In genomic region chr4:154465123-154465522, GRCm38 (mm10) we compare ENCODE assay signal across 27 mouse cellular contexts.
DNase-seq lines count a peak whose midpoint lies in the region; ATAC-seq and TF ChIP-seq lines count a peak whose summit lies in the region.
"Had no signal": no experiment of that assay in that cellular context is flagged by ENCODE, and none has a peak within 500 bp of the region (broad histone marks: within the 10 kb centered on the region; RNA-seq: fewer than 3 reads in every experiment).

No protein-coding gene starts in this region.

- no peaks in the 10 kb centered on the region for H3K36me3 ChIP-seq in forebrain, embryonic 15.5 days
- no peaks in the 10 kb centered on the region for H3K36me3 ChIP-seq in forebrain, embryonic 11.5 days (ENCODE audit: control insufficient read depth, insufficient read depth, low read length)
- H3K36me3 ChIP-seq: embryonic facial prominence, embryonic 10.5 days; embryonic facial prominence, embryonic 13.5 days; hindbrain, embryonic 12.5 days; intestine, embryonic 15.5 days had no signal

- H3K4me1 ChIP-seq in forebrain, embryonic 15.5 days, result peaks cover 12% of the 10 kb centered on the region
- peaks cover 3% of the 10 kb centered on the region; the same call in 1 of the 2 replicates for H3K4me1 ChIP-seq in forebrain, embryonic 11.5 days (replicated peaks; ENCODE audit: control insufficient read depth, insufficient read depth, low read length)
- H3K4me1 ChIP-seq: embryonic facial prominence, embryonic 13.5 days; intestine, embryonic 15.5 days had no signal

- H3K9ac ChIP-seq in forebrain, embryonic 15.5 days (replicated peaks), result no peak overlapping the region
- no peak overlapping the region for H3K9ac ChIP-seq in forebrain, embryonic 11.5 days (ENCODE audit: low read length)
- H3K9ac ChIP-seq: embryonic facial prominence, embryonic 13.5 days; forebrain, embryonic 13.5 days; hindbrain, embryonic 12.5 days; intestine, embryonic 15.5 days had no signal

- no peaks in the 10 kb centered on the region for H3K9me3 ChIP-seq in forebrain, embryonic 15.5 days
- H3K9me3 ChIP-seq in forebrain, embryonic 11.5 days (ENCODE audit: control insufficient read depth, low read length), result no peaks in the 10 kb centered on the region
- H3K9me3 ChIP-seq: embryonic facial prominence, embryonic 10.5 days; embryonic facial prominence, embryonic 13.5 days; forebrain, embryonic 13.5 days; hindbrain, embryonic 12.5 days; intestine, embryonic 15.5 days had no signal

- intact Hi-C loops in heart, postnatal 25 days (cut with DNase I), result no loop called here

- H3K4me3 ChIP-seq in forebrain, embryonic 15.5 days, result no peak overlapping the region
- H3K4me3 ChIP-seq in forebrain, embryonic 11.5 days (ENCODE audit: low read depth, low read length), result no peak overlapping the region
- H3K4me3 ChIP-seq in layer of hippocampus, adult 2 months, result no peak overlapping the region
- H3K4me3 ChIP-seq: embryonic facial prominence, embryonic 10.5 days; embryonic facial prominence, embryonic 13.5 days; erythroblast, embryonic 14.5 days; forebrain, embryonic 13.5 days; gastrocnemius, adult 2 months; hindbrain, embryonic 12.5 days; intestine, embryonic 15.5 days had no signal

- no peak for DNase-seq in forebrain, embryonic 11.5 days (ENCODE audit: low spot score)
- DNase-seq in layer of hippocampus, adult 2 months (ENCODE audit: low spot score in 2 of 2), result no peak
- no peak for DNase-seq in layer of hippocampus, postnatal 25 days (ENCODE audit: extremely low spot score in 1 of 2, low spot score in 1 of 2)
- no peak for DNase-seq in heart, postnatal 25 days (ENCODE audit: low spot score)
- DNase-seq in gastrocnemius, adult 18-20 months (ENCODE audit: low spot score), result no peak
- DNase-seq: adrenal gland, postnatal 10 days; adrenal gland, postnatal 36 days; cerebellum, adult 11 months; cerebellum, adult 2 months; cerebellum, adult 9-11 months; cerebellum, postnatal 25 days; embryo, embryonic 11 days; gastrocnemius, adult 2 months; gastrocnemius, postnatal 14 days; heart, adult 11 months; heart, postnatal 36 days had no signal

- no peak for ATAC-seq in forebrain, embryonic 15.5 days (replicated peaks)
- no peak for ATAC-seq in forebrain, embryonic 11.5 days (replicated peaks; ENCODE audit: low FRiP score)
- peak; percentile 57 to 71 for ATAC-seq in hematopoietic stem cell, adult 5-6 weeks (replicated peaks in 1 of 2; ENCODE audit: insufficient read depth in 1 of 2, low FRiP score in 2 of 2, low TSS enrichment in 1 of 2, low read depth in 1 of 2, poor library complexity in 2 of 2, severe bottlenecking in 2 of 2)
- ATAC-seq: activated CD4-positive, CD25-positive, alpha-beta regulatory T cell, adult 4 months; forebrain, embryonic 13.5 days; hindbrain, embryonic 16.5 days; intestine, embryonic 15.5 days had no signal

- no peak overlapping the region for H3K4me2 ChIP-seq in forebrain, embryonic 15.5 days (replicated peaks)
- no peak overlapping the region for H3K4me2 ChIP-seq in forebrain, embryonic 11.5 days (ENCODE audit: low read depth, low read length, severe bottlenecking)
- H3K4me2 ChIP-seq: embryonic facial prominence, embryonic 13.5 days; forebrain, embryonic 13.5 days; heart, embryonic 11.5 days; hindbrain, embryonic 12.5 days; intestine, embryonic 15.5 days had no signal

- 32% methylated on average over 9 of the region's 9 CpGs for WGBS in forebrain, embryonic 15.5 days
- WGBS in forebrain, embryonic 11.5 days, result 56% methylated on average over 9 of the region's 9 CpGs

- H3K27ac ChIP-seq in forebrain, embryonic 15.5 days (replicated peaks), result 0 out of 2 replicates have a peak overlapping the region, but pooled peaks have one; percentile 18
- H3K27ac ChIP-seq in forebrain, embryonic 11.5 days (ENCODE audit: low read depth, low read length), result no peak overlapping the region
- H3K27ac ChIP-seq in layer of hippocampus, adult 2 months, result peak overlapping the region; percentile 75; the same call in 1 of the 2 replicates
- H3K27ac ChIP-seq: embryonic facial prominence, embryonic 10.5 days; embryonic facial prominence, embryonic 13.5 days; forebrain, embryonic 13.5 days; gastrocnemius, adult 2 months; intestine, embryonic 15.5 days had no signal

- H3K27me3 ChIP-seq in forebrain, embryonic 15.5 days, result no peaks in the 10 kb centered on the region; the same call in 1 of the 2 replicates
- peaks cover 24% of the 10 kb centered on the region for H3K27me3 ChIP-seq in forebrain, embryonic 11.5 days (ENCODE audit: control insufficient read depth, insufficient read depth, low read length)
- H3K27me3 ChIP-seq: intestine, embryonic 15.5 days had no signal

- TF ChIP-seq CTCF in layer of hippocampus, adult 2 months (conservative IDR thresholded peaks at IDR 0.05), result no peak

Comparison
In these comparisons a context has a peak if more than half of its experiments do, and no peak if none do; other contexts are left out.
1. ATAC-seq: peak in hematopoietic stem cell, adult 5-6 weeks (2 of 2); none in forebrain, embryonic 15.5 days (single experiment) and forebrain, embryonic 11.5 days (single experiment).